Mouse (Mus musculus) MEL (cell line): ENCODE measurements at regions not wholly inside any gene's neighbourhood (a gene's known extent, or its start where the extent isn't known, plus 50 kb on each side); places are given as distances from the start of the nearest gene placed in this dataset.

ENCODE experiments used
- DNase-seq: peaks from one replicate; pipeline ENCODE4 v3.0.0; 2011; ENCODE audit warnings: low read depth, low spot score
- H3K27ac ChIP-seq: 2 replicates; pipeline ENCODE4 v1.5.1; 2012; ENCODE audit warnings: low read depth, mild to moderate bottlenecking, control low read depth, low read length, moderate library complexity; ENCODE audit not compliant: control insufficient read depth
- H3K27me3 ChIP-seq, 2 experiments: fragments of 150-350 bp in 1 of 2; sonication (generic) in 1 of 2; 2 replicates each; pipeline ENCODE4 v1.6.1; 2012; ENCODE audit warnings: low read length in 2 of 2, mild to moderate bottlenecking in 2 of 2, improper control_type of control experiment in 1 of 2, moderate library complexity in 1 of 2; ENCODE audit not compliant: insufficient read depth in 2 of 2, control insufficient read depth in 1 of 2
- H3K36me3 ChIP-seq, 2 experiments: 2 replicates each; pipeline ENCODE4 v1.6.1; 2012 to 2014; ENCODE audit warnings: low read length in 2 of 2, improper control_type of control experiment in 1 of 2, inconsistent platforms in 1 of 2, mild to moderate bottlenecking in 1 of 2; ENCODE audit not compliant: insufficient read depth in 2 of 2, control insufficient read depth in 1 of 2
- H3K4me1 ChIP-seq, 2 experiments: fragments of 150-350 bp in 1 of 2; sonication (generic) in 1 of 2; 2 replicates each; pipeline ENCODE4 v1.6.1; 2012; ENCODE audit warnings: low read length in 2 of 2, improper control_type of control experiment in 1 of 2, mild to moderate bottlenecking in 1 of 2; ENCODE audit not compliant: insufficient read depth in 2 of 2, control insufficient read depth in 1 of 2
- H3K4me3 ChIP-seq, 2 experiments: fragments of 150-350 bp in 1 of 2; sonication (generic) in 1 of 2; 2 replicates each; pipeline ENCODE4 v1.5.1; 2012; ENCODE audit warnings: low read depth in 2 of 2, low read length in 2 of 2, mild to moderate bottlenecking in 2 of 2, moderate library complexity in 2 of 2, control low read depth in 1 of 2, improper control_type of control experiment in 1 of 2; ENCODE audit not compliant: control insufficient read depth in 1 of 2, insufficient read depth in 1 of 2
- H3K79me2 ChIP-seq: 2 replicates; pipeline ENCODE4 v1.6.1; 2012; ENCODE audit warnings: mild to moderate bottlenecking, low read length, moderate library complexity; ENCODE audit not compliant: control insufficient read depth, poor library complexity, insufficient read depth
- H3K9ac ChIP-seq: 2 replicates; pipeline ENCODE4 v1.6.1; 2012; ENCODE audit warnings: low read depth, mild to moderate bottlenecking, control low read depth, low read length, moderate library complexity; ENCODE audit not compliant: control insufficient read depth, poor library complexity, severe bottlenecking
- H3K9me3 ChIP-seq: fragments of 150-350 bp; sonication (generic); replicated peaks from 2 replicates; pipeline ENCODE4 v1.6.1; 2012; ENCODE audit warnings: mild to moderate bottlenecking, low read length, improper control_type of control experiment, moderate library complexity; ENCODE audit not compliant: insufficient read depth
- BHLHE40 ChIP-seq: IDR thresholded peaks from 2 replicates; pipeline ENCODE4 v1.6.1; 2012; ENCODE audit warnings: low read depth, mild to moderate bottlenecking, inconsistent platforms, low read length, improper control_type of control experiment, borderline replicate concordance
- E2F4 ChIP-seq: IDR thresholded peaks from 2 replicates; pipeline ENCODE4 v1.6.1; 2011; ENCODE audit warnings: low read depth, low read length, improper control_type of control experiment, borderline replicate concordance
- EP300 ChIP-seq, 2 experiments: IDR thresholded peaks; 2 replicates each; pipeline ENCODE4 v1.6.1; 2011; ENCODE audit warnings: improper control_type of control experiment in 2 of 2, low read length in 2 of 2, low read depth in 1 of 2, mild to moderate bottlenecking in 1 of 2
- ETS1 ChIP-seq: IDR thresholded peaks from 2 replicates; pipeline ENCODE4 v1.6.1; 2012; ENCODE audit warnings: low read depth, mild to moderate bottlenecking, inconsistent platforms, low read length, improper control_type of control experiment, moderate library complexity
- GABPA ChIP-seq: IDR thresholded peaks from 2 replicates; pipeline ENCODE4 v1.6.1; 2012; ENCODE audit warnings: low read depth, mild to moderate bottlenecking, inconsistent platforms, low read length, improper control_type of control experiment, moderate library complexity
- GATA1 ChIP-seq: IDR thresholded peaks from 2 replicates; pipeline ENCODE4 v1.6.1; 2011; ENCODE audit warnings: low read depth, low read length, improper control_type of control experiment
- JUND ChIP-seq: IDR thresholded peaks from 2 replicates; pipeline ENCODE4 v1.6.1; 2011; ENCODE audit warnings: low read depth, mild to moderate bottlenecking, improper control_type of control experiment, low read length
- MAX ChIP-seq: IDR thresholded peaks from 2 replicates; pipeline ENCODE4 v1.6.1; 2011; ENCODE audit warnings: low read length, improper control_type of control experiment
- MAZ ChIP-seq: IDR thresholded peaks from 2 replicates; pipeline ENCODE4 v1.6.1; 2012; ENCODE audit warnings: low read depth, mild to moderate bottlenecking, inconsistent platforms, low read length, improper control_type of control experiment
- MYB ChIP-seq: IDR thresholded peaks from 2 replicates; pipeline ENCODE4 v1.6.1; 2011; ENCODE audit warnings: mild to moderate bottlenecking, low read depth, low read length, improper control_type of control experiment
- MYC ChIP-seq: IDR thresholded peaks from 2 replicates; pipeline ENCODE4 v1.6.1; 2011; ENCODE audit warnings: low read depth, mild to moderate bottlenecking, low read length, improper control_type of control experiment, moderate library complexity
- NRF1 ChIP-seq: IDR thresholded peaks from 2 replicates; pipeline ENCODE4 v1.6.1; 2014; ENCODE audit warnings: low read depth, mild to moderate bottlenecking, inconsistent platforms, low read length, improper control_type of control experiment, moderate library complexity; ENCODE audit not compliant: poor library complexity, insufficient read depth, severe bottlenecking
- POLR2A ChIP-seq, 2 experiments: IDR thresholded peaks; 2 replicates each; pipeline ENCODE4 v1.6.1; 2011 to 2012; ENCODE audit warnings: low read length in 2 of 2, mild to moderate bottlenecking in 2 of 2, control low read depth in 1 of 2, improper control_type of control experiment in 1 of 2, low read depth in 1 of 2, moderate library complexity in 1 of 2; ENCODE audit not compliant: control insufficient read depth in 1 of 2, insufficient read depth in 1 of 2, poor library complexity in 1 of 2
- POLR2AphosphoS2 ChIP-seq: IDR thresholded peaks from 2 replicates; pipeline ENCODE4 v1.6.1; 2011; ENCODE audit warnings: low read length, improper control_type of control experiment
- POLR2AphosphoS5 ChIP-seq: IDR thresholded peaks from 2 replicates; pipeline ENCODE4 v1.6.1; 2012; ENCODE audit warnings: low read depth, borderline replicate concordance, mild to moderate bottlenecking, inconsistent platforms, low read length, moderate library complexity, mixed read lengths
- RCOR1 ChIP-seq: IDR thresholded peaks from 2 replicates; pipeline ENCODE4 v1.6.1; 2012; ENCODE audit warnings: low read depth, mild to moderate bottlenecking, inconsistent platforms, low read length, improper control_type of control experiment
- SIN3A ChIP-seq: IDR thresholded peaks from 2 replicates; pipeline ENCODE4 v1.6.1; 2012; ENCODE audit warnings: low read length, improper control_type of control experiment, inconsistent platforms
- SMC3 ChIP-seq: IDR thresholded peaks from 2 replicates; pipeline ENCODE4 v1.6.1; 2011; ENCODE audit warnings: low read depth, low read length, improper control_type of control experiment
- TBP ChIP-seq: IDR thresholded peaks from 2 replicates; pipeline ENCODE4 v1.8.0; 2011; ENCODE audit warnings: low read depth, low read length, improper control_type of control experiment
- UBTF ChIP-seq: IDR thresholded peaks from 2 replicates; pipeline ENCODE4 v1.6.1; 2012; ENCODE audit warnings: low read depth, mild to moderate bottlenecking, inconsistent platforms, low read length, improper control_type of control experiment, moderate library complexity, borderline replicate concordance; ENCODE audit not compliant: insufficient read depth
- ZC3H11A ChIP-seq: IDR thresholded peaks from 2 replicates; pipeline ENCODE4 v1.6.1; 2012; ENCODE audit warnings: low read depth, mild to moderate bottlenecking, inconsistent platforms, low read length, improper control_type of control experiment
- ZNF384 ChIP-seq: IDR thresholded peaks from 2 replicates; pipeline ENCODE4 v1.6.1; 2012; ENCODE audit warnings: low read depth, mild to moderate bottlenecking, inconsistent platforms, low read length, improper control_type of control experiment

GRCm38 (mm10) chr15:85655751-85656167 lies 73.5 kb upstream of the Wnt7b start:
- Histone ChIP-seq H3K27ac (no peak overlapping the region), H3K9ac (no peak overlapping the region), H3K79me2 (peaks cover 32% of the 10 kb centered on the region), H3K9me3 (no peaks in the 10 kb centered on the region), H3K27me3 (no peaks in the 10 kb centered on the region), H3K36me3 (peaks cover 0 to 18% of the 10 kb centered on the region in 2 experiments; a peak in 2 of 4 replicates), H3K4me3 (no peak overlapping the region), H3K4me1 (peaks cover 9 to 25% of the 10 kb centered on the region in 2 experiments)
- TF ChIP-seq UBTF = no peak
- TF ChIP-seq ETS1 = no peak
- TF ChIP-seq POLR2AphosphoS5 = no peak
- no peak for TF ChIP-seq MAZ
- no peak for TF ChIP-seq GATA1
- TF ChIP-seq MAX = no peak
- TF ChIP-seq E2F4 = no peak
- no peak for TF ChIP-seq TBP
- TF ChIP-seq MYC = no peak
- TF ChIP-seq BHLHE40 = no peak
- no peak for TF ChIP-seq EP300 (IDR thresholded peaks at IDR 0.05; ENCODE audit: low read depth in 1 of 2, low read length in 2 of 2)
- TF ChIP-seq ZC3H11A = no peak
- no peak for TF ChIP-seq JUND
- no peak for DNase-seq

- TF ChIP-seq SMC3 = no peak
- TF ChIP-seq ZNF384 = no peak
- no peak for TF ChIP-seq JUND
- TF ChIP-seq BHLHE40 = no peak
- TF ChIP-seq GABPA = no peak
- no peak for TF ChIP-seq MAZ
- TF ChIP-seq SIN3A = no peak
- TF ChIP-seq POLR2A (IDR thresholded peaks at IDR 0.05; ENCODE audit: control insufficient read depth in 1 of 2, insufficient read depth in 1 of 2, low read depth in 1 of 2, low read length in 2 of 2, poor library complexity in 1 of 2) = no peak
- TF ChIP-seq MYB = no peak
- TF ChIP-seq NRF1 = no peak
- TF ChIP-seq ETS1 = no peak
- no peak for TF ChIP-seq POLR2AphosphoS2
- no peak for TF ChIP-seq POLR2AphosphoS5
- TF ChIP-seq TBP = no peak
- TF ChIP-seq RCOR1 = no peak
- DNase-seq = no peak
- Histone ChIP-seq H3K27ac (peak overlapping the region; percentile 93), H3K36me3 (peaks cover 0 to 18% of the 10 kb centered on the region in 2 experiments; a peak in 2 of 4 replicates), H3K79me2 (peaks cover 32% of the 10 kb centered on the region), H3K4me1 (peaks cover 9 to 25% of the 10 kb centered on the region in 2 experiments), H3K4me3 (peak overlapping the region; percentile 85 to 86; a peak in 3 of 4 replicates), H3K9ac (peak overlapping the region; percentile 90), H3K27me3 (no peaks in the 10 kb centered on the region), H3K9me3 (no peaks in the 10 kb centered on the region)
Observed at GRCm38 (mm10) chr15:85656852-85657251, 74.6 kb upstream of the Wnt7b start.
